Mouse (Mus musculus) cerebellum, adult 11-12 months (tissue): ENCODE results near the gene Macrod1.
"Not testable (repeated sequence)": the region's sequence is repeated elsewhere in the genome, so short reads cannot be mapped to it uniquely, and the experiment has no call there.

ENCODE experiments used
- DNase-seq: peaks from one replicate; pipeline ENCODE4 v3.0.0; 2022

Gene Macrod1

DNA sequence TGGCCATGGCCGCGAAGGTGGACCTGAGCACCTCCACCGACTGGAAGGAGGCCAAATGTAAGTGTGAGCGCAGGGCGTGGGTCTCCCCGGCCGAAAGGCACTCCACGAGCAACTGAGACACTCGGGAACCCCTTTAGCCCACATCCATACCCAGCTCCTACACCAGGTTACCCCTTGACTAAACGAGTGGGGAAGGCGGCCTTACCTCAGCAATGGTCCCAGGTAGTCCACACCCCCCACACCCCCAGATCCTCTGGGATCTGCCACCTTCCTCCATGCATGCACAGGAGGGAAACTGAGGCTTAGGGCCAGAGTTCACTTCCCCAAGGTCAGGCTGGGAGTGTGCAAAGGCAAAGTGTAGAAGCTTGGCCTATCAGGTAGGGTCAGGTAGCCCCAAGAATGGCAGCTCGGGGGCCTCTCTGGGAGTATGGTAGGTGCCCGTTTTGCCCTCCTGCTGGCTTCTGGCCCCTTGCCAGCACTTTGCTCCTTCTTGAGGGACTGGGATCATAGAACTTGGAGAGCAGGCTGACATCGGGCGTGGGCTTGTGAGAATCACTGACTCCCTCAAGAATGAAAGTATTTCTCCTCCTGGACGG lies 614 bp downstream of the Macrod1 start:
- DNase-seq: peak; percentile 79

DNA sequence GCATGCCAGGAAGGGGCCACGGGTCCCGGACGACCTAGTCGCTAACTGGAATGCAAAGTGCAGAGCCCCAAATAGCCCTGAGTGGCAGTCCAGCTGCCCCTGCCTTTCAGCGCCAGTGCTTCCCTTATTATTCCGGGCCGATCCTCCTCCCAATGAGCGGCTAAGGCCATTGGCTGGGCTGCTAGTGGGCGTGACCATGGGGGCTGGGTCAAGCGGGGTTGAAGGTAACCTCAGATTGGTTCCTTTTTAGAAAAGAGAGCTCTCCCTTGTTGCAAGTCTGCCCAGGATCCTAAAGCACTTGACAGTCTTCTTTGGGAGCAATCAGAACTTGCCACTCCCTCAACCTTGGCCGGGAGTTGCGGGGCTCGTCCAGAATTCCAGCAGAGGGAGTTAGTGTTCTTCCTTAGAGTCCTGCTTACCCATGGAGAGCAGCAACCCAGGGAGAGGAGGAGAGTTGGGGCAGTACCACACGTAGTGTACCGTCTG lies 1.2 kb downstream of the Macrod1 start:
- peak; percentile 81 for DNase-seq

DNA sequence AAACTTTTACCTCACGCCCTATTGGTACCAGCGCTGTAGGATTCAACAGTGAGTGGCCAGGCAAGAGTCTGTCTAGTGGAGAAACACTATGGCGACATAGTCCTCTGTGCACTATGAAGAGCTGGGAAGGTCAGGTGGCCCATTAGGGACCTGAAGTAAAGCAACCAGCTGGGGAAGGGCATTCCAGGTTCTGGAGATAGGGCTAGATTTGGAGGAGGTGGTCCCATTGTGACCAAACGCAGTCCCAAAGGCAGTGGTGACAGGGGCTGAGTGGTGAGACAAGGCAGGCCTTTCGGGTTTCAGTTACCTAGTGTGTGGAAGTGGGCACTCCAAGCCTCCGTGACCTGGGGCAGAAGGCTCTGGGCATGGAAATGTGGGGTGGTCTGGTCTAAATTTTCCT lies 1.9 kb downstream of the Macrod1 start:
- no peak for DNase-seq

DNA sequence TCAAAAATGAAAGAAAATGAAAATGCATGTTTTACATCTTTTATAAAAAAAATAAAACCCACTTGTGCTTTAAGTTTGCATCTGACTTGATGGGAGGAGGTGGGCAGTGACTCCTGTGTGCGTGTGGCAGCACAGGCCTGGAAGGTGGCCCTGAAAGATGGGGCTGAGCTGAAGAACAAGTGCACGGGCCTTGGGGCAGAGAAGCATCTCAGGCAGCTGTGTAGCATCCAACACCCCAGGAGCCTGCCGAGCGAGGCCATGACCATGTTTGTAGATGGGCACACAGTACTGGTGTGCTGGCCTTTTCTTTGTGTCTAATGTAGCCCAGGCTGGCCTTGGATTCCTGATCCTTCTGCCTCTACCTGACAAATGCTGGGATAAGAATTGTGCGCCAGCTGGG lies 5.5 kb downstream of the Macrod1 start:
- no peak for DNase-seq

DNA sequence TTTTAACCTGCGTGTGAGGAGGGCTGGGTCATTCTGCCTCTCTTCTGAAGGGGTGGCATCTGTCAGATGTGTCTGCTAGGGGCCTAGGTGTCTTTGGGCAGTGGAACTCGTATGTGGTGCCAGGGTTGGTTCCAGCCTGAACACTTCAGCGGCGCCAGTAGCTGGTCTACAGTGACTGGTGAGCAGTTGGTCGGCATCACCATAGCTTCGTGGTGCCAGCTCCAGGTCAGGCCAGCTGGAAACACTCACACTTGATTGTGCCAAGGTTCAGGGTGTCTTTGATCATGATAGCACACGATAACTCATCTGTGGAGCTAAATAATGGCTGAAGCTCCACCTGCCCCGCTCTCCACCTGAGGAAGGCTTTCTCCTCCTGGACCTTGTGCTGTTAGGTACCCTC lies 6.3 kb downstream of the Macrod1 start:
- no peak for DNase-seq

DNA sequence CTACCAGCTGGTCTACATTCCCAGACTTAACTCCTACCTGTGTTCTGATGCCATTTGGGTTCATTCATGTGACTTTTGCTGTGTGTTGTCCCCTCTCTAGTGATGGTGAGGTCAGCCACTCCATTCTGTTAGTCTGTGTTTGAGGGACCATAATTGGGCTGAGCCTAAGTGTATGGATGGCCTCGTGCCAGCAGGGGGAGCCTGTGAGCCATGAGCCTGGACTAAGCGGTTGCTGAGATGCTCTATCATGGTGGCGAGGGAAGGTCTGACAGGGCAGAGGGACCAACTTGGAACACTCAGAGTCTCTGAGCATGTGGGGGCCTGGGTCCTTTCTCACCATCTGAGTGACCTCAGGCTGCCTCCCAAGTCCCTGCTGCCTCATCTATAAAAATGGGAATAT lies 8.0 kb downstream of the Macrod1 start:
- DNase-seq: peak; percentile 79

DNA sequence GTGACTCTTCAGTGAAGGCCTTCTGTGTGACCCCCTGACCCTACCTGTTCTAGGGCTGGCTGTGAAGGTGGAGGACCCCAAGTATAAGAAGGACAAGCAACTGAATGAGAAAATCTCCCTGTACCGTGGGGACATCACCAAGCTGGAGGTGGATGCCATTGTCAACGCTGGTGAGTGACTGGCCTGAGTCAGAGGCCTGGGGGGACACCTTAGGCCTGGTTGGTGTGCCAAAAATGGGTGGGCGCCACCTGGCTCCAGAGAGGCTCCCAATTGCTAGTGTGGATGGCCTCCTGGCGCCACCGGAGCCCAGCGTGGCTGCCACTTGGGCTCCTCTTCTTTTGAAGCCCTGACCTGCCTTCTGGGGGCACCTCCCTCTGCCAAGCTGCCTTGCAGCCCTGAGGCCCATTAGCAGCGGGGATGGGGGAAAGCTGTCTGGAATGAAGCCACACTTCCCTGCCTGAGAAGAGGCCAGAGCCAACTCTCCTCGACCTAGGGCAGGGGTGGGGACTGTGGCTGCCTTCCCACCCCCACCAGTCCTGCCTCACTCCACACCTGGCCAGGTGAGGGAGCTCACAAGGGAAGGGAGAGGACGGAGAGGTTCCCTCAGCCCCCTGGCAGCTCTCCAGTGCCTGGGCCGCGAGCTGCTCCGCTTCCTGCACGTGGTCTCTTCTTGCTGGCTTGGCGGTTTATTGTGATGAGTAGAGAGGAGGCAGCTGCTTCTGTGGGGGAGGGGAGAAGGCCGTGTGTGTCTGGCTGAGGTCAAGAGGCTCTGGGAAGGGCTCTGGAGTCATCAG lies 9.6 kb downstream of the Macrod1 start:
- no peak for DNase-seq

DNA sequence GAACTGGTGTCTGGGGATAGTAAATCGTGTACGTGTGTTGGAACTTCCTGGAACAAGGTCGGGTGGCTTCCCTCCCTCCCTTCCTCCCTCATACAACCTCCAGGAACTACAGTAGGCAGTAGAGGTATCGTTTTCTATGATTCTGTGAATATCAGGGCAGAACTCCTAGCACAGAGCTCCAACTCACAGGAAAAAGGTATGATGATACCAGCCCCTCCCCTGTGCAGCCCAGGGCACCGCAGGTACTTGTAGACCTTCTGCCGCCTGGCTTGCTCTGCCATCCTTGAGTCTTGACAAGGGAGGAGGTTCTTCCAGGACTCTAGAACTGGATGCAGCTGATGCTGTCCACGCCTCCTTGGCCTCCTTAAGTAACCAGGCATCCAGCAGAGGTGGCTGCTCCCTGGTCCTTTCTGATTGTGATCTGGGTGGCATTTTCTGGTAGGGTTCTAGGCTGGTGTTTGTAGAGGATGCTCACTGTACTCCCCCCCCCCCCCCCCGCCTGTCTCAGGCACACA lies 10.3 kb downstream of the Macrod1 start:
- DNase-seq: no peak

DNA sequence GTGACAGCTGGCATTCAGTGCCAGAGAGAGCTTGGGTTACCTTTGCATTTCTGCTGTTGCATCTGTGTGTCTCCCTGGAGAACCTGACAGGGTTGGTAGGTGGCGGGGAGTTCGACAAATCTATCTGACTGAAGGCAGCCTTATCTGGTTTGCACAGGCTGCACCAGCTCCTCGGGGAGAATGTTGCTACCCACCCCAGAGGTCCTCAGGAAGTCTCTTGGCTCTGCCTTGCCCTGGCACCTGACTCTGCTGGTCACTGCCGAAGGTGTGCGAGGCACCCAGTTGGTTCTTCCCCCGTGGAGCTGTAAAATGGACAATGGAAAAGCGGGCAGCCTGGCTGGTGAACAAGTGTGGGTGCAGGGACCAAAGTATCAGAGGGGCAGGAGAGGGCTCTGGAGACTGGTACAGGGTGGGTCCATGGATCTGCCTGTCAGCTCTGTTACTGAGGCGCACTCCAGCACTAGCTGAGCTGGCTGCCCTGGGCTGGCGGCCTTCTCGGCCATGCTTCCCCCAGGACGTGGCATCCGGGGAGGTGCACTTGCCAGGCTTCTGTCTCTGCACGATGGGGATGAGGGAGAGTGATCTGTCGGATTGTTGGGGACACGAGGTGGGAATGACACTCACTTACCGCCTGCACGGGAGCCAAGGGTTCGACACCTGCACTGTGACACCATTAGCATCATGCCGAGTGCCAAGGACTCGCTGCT lies 10.9 kb downstream of the Macrod1 start:
- DNase-seq: no peak

- DNase-seq: peak; percentile 72
Observed at GRCm38 (mm10) chr19:7068136-7068535, 11.5 kb downstream of the Macrod1 start.

DNA sequence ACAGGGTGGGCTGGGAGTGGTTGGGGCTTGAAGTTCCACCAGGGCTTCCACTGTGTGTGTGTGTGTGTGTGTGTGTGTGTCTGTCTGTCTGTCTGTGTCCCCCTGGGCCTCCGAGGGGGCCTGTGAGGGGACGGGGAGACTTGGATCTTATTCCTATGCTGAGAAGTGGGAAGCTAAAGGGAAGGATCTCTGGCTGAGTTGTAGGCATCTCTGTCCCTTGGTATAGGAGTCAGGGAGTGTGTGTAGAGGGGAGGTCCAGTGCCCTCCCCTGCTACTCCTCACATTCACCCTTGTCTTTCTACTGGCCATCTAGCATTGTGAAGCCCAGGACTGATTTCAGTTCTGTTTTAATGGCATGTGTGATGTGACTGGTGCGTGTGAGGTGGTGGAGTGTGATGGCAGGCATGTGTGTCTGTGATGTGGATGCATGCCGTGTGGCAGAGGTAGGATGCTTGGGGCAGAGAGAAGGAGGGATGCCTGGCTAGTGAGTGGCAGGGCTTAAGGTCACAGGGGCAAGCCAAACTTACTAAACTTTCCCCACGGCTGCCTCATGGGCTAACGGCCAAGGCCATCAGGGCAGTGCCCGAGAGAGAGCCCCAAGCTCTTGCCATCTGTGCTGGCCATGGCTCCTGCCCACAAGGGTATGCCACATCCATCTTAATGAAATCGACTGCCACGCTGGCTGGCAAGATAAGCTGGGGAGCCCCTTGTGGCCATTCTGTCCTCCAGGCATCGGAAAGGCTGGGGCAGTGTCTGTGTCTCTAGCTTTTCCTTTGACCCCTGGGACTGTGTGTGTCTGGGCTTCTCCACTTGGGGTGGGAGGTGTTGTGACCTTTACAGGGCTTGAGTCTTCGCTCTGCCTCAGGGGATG lies 12.3 kb downstream of the Macrod1 start:
- DNase-seq: no peak

GRCm38 (mm10) chr19:7069781-7070763 lies 13.5 kb downstream of the Macrod1 start:
- DNase-seq: no peak

DNA sequence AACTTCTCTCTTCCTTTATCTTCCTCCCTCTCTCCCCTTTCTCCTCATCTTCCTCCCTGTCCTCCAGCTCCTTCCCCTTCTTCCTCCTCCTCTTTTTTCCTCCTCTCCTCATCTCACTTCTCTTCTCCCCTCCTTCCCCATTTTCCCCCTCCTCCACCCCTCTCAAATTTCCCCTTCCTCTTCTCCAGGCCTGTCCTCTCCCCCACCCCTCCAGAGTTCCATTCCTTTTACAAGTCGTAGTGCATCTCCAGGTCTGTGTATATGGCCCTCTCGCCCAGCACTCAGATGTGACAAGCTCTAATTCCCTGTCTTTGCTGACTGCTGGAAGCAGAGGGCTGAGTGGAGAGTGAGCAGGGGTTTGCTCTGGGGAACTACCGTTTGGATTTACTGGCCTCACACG lies 14.2 kb downstream of the Macrod1 start:
- no peak for DNase-seq

- DNase-seq: no peak
Observed at GRCm38 (mm10) chr19:7072221-7072620, 15.6 kb downstream of the Macrod1 start.

DNA sequence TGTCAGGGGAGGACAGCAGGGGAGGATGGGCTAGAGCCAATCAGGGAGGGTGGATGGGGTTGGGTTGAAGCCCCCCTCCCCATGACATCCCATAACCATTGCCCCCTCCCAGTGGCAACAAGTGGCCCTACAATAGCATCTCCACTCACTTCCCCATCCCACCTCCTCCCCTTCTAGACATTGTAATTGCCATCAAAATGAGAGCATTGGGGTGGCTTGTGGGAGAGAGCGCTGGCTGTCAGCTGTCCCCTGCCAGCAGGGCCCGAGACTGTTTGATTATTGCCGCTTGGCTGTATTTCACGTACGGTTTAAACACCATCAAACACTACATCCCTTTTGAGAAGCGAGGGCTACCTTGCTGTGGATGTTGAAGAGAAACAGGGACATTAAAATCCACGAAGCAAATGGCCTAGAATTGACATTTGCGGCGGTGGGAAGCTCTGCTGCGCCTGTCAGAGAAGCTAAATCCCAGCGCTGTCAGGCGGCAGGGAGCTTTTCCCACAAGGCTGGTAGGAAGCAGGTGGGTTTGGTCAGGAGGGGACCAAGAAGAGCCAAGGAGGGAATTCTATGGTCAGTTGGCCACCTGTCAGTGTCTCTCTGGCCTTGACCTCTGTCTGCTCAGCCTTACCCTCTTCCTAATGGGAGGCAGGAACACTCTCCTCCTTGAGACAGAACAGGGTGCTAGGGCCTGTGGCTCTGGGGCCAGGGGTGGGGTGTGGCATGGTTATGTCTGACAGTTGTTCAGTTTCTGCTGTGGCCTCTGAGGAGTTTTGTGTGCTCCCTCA lies 17.6 kb downstream of the Macrod1 start:
- DNase-seq: no peak

GRCm38 (mm10) chr19:7075336-7075735 lies 18.7 kb downstream of the Macrod1 start:
- DNase-seq: not testable (repeated sequence)

- DNase-seq: no peak
Observed at GRCm38 (mm10) chr19:7077666-7078065, 21.1 kb downstream of the Macrod1 start.

GRCm38 (mm10) chr19:7078271-7078670 lies 21.7 kb downstream of the Macrod1 start:
- DNase-seq: no peak

GRCm38 (mm10) chr19:7081516-7082266 lies 25.1 kb downstream of the Macrod1 start:
- DNase-seq: no peak
